In genomic region chr17:43802414-43802813, GRCm38 (mm10) we compare ENCODE assay signal across 8 mouse cellular contexts. TPM values are rescaled to one million over a fixed set of nuclear protein-coding genes. Genes with fewer than 3 reads are reported as not detected.
A peak's percentile ranks its signal among the peaks of the same experiment; 100 is the strongest.
DNase-seq lines count a peak whose midpoint lies in the region; ATAC-seq and TF ChIP-seq lines count a peak whose summit lies in the region.

No protein-coding gene starts in this region.

- H3K4me2 ChIP-seq in heart, embryonic 15.5 days, result peak overlapping the region; percentile 87
- H3K4me2 ChIP-seq in neural tube, embryonic 13.5 days, result peak overlapping the region; percentile 92

- H3K36me3 ChIP-seq in heart, embryonic 15.5 days, result no peaks in the 10 kb centered on the region
- H3K36me3 ChIP-seq in neural tube, embryonic 13.5 days, result no peaks in the 10 kb centered on the region

- H3K9me3 ChIP-seq in heart, embryonic 15.5 days (replicated peaks), result no peaks in the 10 kb centered on the region
- H3K9me3 ChIP-seq in neural tube, embryonic 13.5 days, result no peaks in the 10 kb centered on the region

- peak overlapping the region; percentile 86 for H3K4me3 ChIP-seq in gastrocnemius, adult 2 months
- H3K4me3 ChIP-seq in heart, embryonic 15.5 days, result peak overlapping the region; percentile 79
- peak overlapping the region; percentile 71 for H3K4me3 ChIP-seq in neural tube, embryonic 13.5 days

- 37% methylated on average over 11 of the region's 11 CpGs for WGBS in heart, embryonic 15.5 days
- 55% methylated on average over 11 of the region's 11 CpGs for WGBS in neural tube, embryonic 13.5 days

- peaks cover 42% of the 10 kb centered on the region for H3K4me1 ChIP-seq in heart, embryonic 15.5 days (replicated peaks)
- H3K4me1 ChIP-seq in neural tube, embryonic 13.5 days (replicated peaks), result peaks cover 16% of the 10 kb centered on the region

- no peak for ATAC-seq in heart, embryonic 15.5 days (replicated peaks; ENCODE audit: insufficient number of reproducible peaks, insufficient read depth, low FRiP score, low read depth)
- no peak for ATAC-seq in neural tube, embryonic 13.5 days (ENCODE audit: low read depth)

- peak; percentile 37 for DNase-seq in gastrocnemius, adult 2 months
- no peak for DNase-seq in gastrocnemius, postnatal 4 days (ENCODE audit: low spot score in 2 of 2)
- DNase-seq in kidney, postnatal 14 days, result peak; percentile 15
- no peak for DNase-seq in ovary, postnatal 10 days (ENCODE audit: low spot score)
- no peak for DNase-seq in adrenal gland, postnatal 10 days
- DNase-seq in lung, postnatal 10 days, result no peak

- no peak for TF ChIP-seq CTCF in gastrocnemius, adult 2 months (IDR thresholded peaks at IDR 0.05)

- intact Hi-C loops in gastrocnemius, adult 2 months (cut with DNase I), result loop anchor here (5.0 kb wide), 3 partner anchors 45 to 235 kb away; no protein-coding TSS in a partner anchor

- no peaks in the 10 kb centered on the region for H3K27me3 ChIP-seq in heart, embryonic 15.5 days
- H3K27me3 ChIP-seq in neural tube, embryonic 13.5 days, result peaks cover 7% of the 10 kb centered on the region

- H3K27ac ChIP-seq in gastrocnemius, adult 2 months, result peak overlapping the region; percentile 83
- peak overlapping the region; percentile 83 for H3K27ac ChIP-seq in heart, embryonic 15.5 days
- H3K27ac ChIP-seq in neural tube, embryonic 13.5 days (replicated peaks), result no peak overlapping the region; the same call in 1 of the 2 replicates

- peak overlapping the region; percentile 86 for H3K9ac ChIP-seq in heart, embryonic 15.5 days
- H3K9ac ChIP-seq in neural tube, embryonic 13.5 days, result peak overlapping the region; percentile 79

RNA-seq across cellular contexts. Expression of gene Rcan2, which starts 1.3 kb away (rescaled TPM):
- total RNA-seq in gastrocnemius, adult 2 months (2021), result 10 to 100 TPM; 40.3 to 80.7 TPM
- 10 to 100 TPM; 24.0 to 25.1 TPM for total RNA-seq in gastrocnemius, postnatal 4 days (2021)
- polyA plus RNA-seq in heart, embryonic 15.5 days (2015; fragmentation: Nextera tagmentation; extraction: Ambion mirVana), result 56.1 and 56.4 TPM in 2 replicates
- polyA plus RNA-seq in neural tube, embryonic 13.5 days (2015; fragmentation: Nextera tagmentation; extraction: Ambion mirVana), result 92.5 and 92.6 TPM in 2 replicates
- 10 to 100 TPM; 10.2 to 12.6 TPM for total RNA-seq in adrenal gland, postnatal 10 days (2021)

Comparison
In these comparisons a context has a peak if more than half of its experiments do, and no peak if none do; other contexts are left out.
1. DNase-seq: peak in gastrocnemius, adult 2 months (single experiment) and kidney, postnatal 14 days (single experiment); none in gastrocnemius, postnatal 4 days (0 of 2), ovary, postnatal 10 days (single experiment), adrenal gland, postnatal 10 days (single experiment) and lung, postnatal 10 days (single experiment).
2. Peak in every context shown above with its lines, with median percentiles within 50 percentile points of each other: H3K4me3 ChIP-seq.